Mouse (Mus musculus) ES-CJ7 (cell line): ENCODE results near the gene Dusp7.

ENCODE experiments used
- DNase-seq: peaks from one replicate; pipeline ENCODE4 v3.0.0; 2011; ENCODE audit warnings: low read depth, low spot score

The Dusp7 gene

GRCm38 (mm10) chr9:106420608-106421007 is 52.2 kb downstream of the Dusp7 start:
- DNase-seq: no peak

GRCm38 (mm10) chr9:106421033-106421864 is 52.8 kb downstream of the Dusp7 start:
- DNase-seq: no peak

- DNase-seq: peak; percentile 93
These were observed 53.4 kb downstream of the Dusp7 start for GRCm38 (mm10) chr9:106421865-106422160.
